Mouse (Mus musculus) forebrain, embryonic 10.5 days (tissue): ENCODE results near the gene Aes. TPM values are rescaled to one million over a fixed set of nuclear protein-coding genes. Genes with fewer than 3 reads are reported as not detected.
A peak's percentile ranks its signal among the peaks of the same experiment; 100 is the strongest.

ENCODE experiments used
- DNase-seq: peaks from one replicate; pipeline ENCODE4 v3.0.0-alpha.2; 2017; ENCODE audit warnings: low spot score; ENCODE audit errors: extremely low spot score
- H3K27ac ChIP-seq: fragments of 300-500 bp; sonication (generic); 2 replicates; pipeline ENCODE4 v1.5.1; 2016; ENCODE audit warnings: mild to moderate bottlenecking
- H3K27me3 ChIP-seq: fragments of 300-500 bp; sonication (generic); 2 replicates; pipeline ENCODE4 v1.6.1; 2016; ENCODE audit warnings: mild to moderate bottlenecking; ENCODE audit not compliant: poor library complexity, severe bottlenecking
- H3K36me3 ChIP-seq: fragments of 300-500 bp; sonication (generic); replicated peaks from 2 replicates; pipeline ENCODE4 v1.6.1; 2016; ENCODE audit warnings: mild to moderate bottlenecking, moderate library complexity
- H3K4me1 ChIP-seq: fragments of 300-500 bp; sonication (generic); 2 replicates; pipeline ENCODE4 v1.6.1; 2016
- H3K4me3 ChIP-seq: fragments of 300-500 bp; sonication (generic); 2 replicates; pipeline ENCODE4 v1.5.1; 2016; ENCODE audit warnings: mild to moderate bottlenecking, moderate library complexity
- H3K9me3 ChIP-seq: fragments of 300-500 bp; sonication (generic); 2 replicates; pipeline ENCODE4 v1.6.1; 2016; ENCODE audit warnings: mild to moderate bottlenecking, moderate library complexity
- WGBS: fragments of 180-500 bp; shearing (Covaris S2); methylation state at CpG from one replicate; pipeline ENCODE4 v1.1.7; 2016; 5-methylcytosine and 5-hydroxymethylcytosine counted together
- polyA plus RNA-seq: library from polyadenylated mRNA; unstranded; fragments of >200 nt; fragmentation: Nextera tagmentation; extraction: Ambion mirVana; gene quantifications from 2 replicates; pipeline ENCODE4 v1.2.1, GENCODE M21; 2016

Gene Aes
- polyA plus RNA-seq, 1 experiment from 2014 or later: 276 TPM

- Histone ChIP-seq H3K4me1 (peaks cover 48% of the 10 kb centered on the region), H3K27ac (no peak overlapping the region), H3K27me3 (0 out of 2 replicates have a peak, but pooled peaks cover 6% of the 10 kb centered on the region), H3K4me3 (no peak overlapping the region), H3K9me3 (no peaks in the 10 kb centered on the region), H3K36me3 (peaks cover 14% of the 10 kb centered on the region)
- WGBS: 92% methylated on average over 13 of the region's 13 CpGs
- no peak for DNase-seq
Measured at GRCm38 (mm10) chr10:81546788-81547571, 12.3 kb upstream of the Aes start.

GRCm38 (mm10) chr10:81548944-81549343 is 10.3 kb upstream of the Aes start:
- H3K4me3 ChIP-seq: no peak overlapping the region
- peaks cover 4% of the 10 kb centered on the region; the same call in 1 of the 2 replicates for H3K9me3 ChIP-seq
- peaks cover 28% of the 10 kb centered on the region for H3K4me1 ChIP-seq
- H3K27ac ChIP-seq: no peak overlapping the region
- H3K36me3 ChIP-seq: no peaks in the 10 kb centered on the region
- WGBS: 71% methylated on average over 5 of the region's 5 CpGs
- DNase-seq: no peak
- H3K27me3 ChIP-seq: 0 out of 2 replicates have a peak, but pooled peaks cover 6% of the 10 kb centered on the region

GRCm38 (mm10) chr10:81550257-81550656 is 9.0 kb upstream of the Aes start:
- Histone ChIP-seq H3K4me3 (no peak overlapping the region), H3K36me3 (no peaks in the 10 kb centered on the region), H3K9me3 (peaks cover 4% of the 10 kb centered on the region; the same call in 1 of the 2 replicates), H3K27ac (no peak overlapping the region), H3K27me3 (0 out of 2 replicates have a peak, but pooled peaks cover 6% of the 10 kb centered on the region), H3K4me1 (peaks cover 19% of the 10 kb centered on the region)
- 13% methylated on average over 7 of the region's 7 CpGs for WGBS
- DNase-seq: peak; percentile 79

- H3K4me3 ChIP-seq: peak overlapping the region; percentile 0; the same call in 1 of the 2 replicates
Measured at GRCm38 (mm10) chr10:81551597-81552102, 7.6 kb upstream of the Aes start.

GRCm38 (mm10) chr10:81553232-81553631 is 6.1 kb upstream of the Aes start:
- no peak overlapping the region for H3K27ac ChIP-seq
- peaks cover 4% of the 10 kb centered on the region; the same call in 1 of the 2 replicates for H3K9me3 ChIP-seq
- no peak for DNase-seq
- H3K36me3 ChIP-seq: no peaks in the 10 kb centered on the region
- H3K4me1 ChIP-seq: peaks cover 12% of the 10 kb centered on the region
- 86% methylated on average over 5 of the region's 5 CpGs for WGBS
- H3K4me3 ChIP-seq: no peak overlapping the region
- H3K27me3 ChIP-seq: 0 out of 2 replicates have a peak, but pooled peaks cover 6% of the 10 kb centered on the region

More at GRCm38 (mm10) chr10:81551597-81552102, 7.6 kb upstream of the Aes start:
- Histone ChIP-seq H3K9me3 (peaks cover 4% of the 10 kb centered on the region; the same call in 1 of the 2 replicates), H3K27ac (no peak overlapping the region), H3K27me3 (0 out of 2 replicates have a peak, but pooled peaks cover 6% of the 10 kb centered on the region), H3K4me1 (peaks cover 12% of the 10 kb centered on the region), H3K36me3 (no peaks in the 10 kb centered on the region)
- 10% methylated on average over 12 of the region's 12 CpGs for WGBS
- DNase-seq: peak; percentile 69

- no peak for DNase-seq
- WGBS: 88% methylated on average over 6 of the region's 6 CpGs
- Histone ChIP-seq H3K27me3 (peaks cover 4% of the 10 kb centered on the region; the same call in 1 of the 2 replicates), H3K4me3 (no peak overlapping the region), H3K4me1 (peaks cover 16% of the 10 kb centered on the region), H3K9me3 (peaks cover 4% of the 10 kb centered on the region; the same call in 1 of the 2 replicates), H3K36me3 (no peaks in the 10 kb centered on the region), H3K27ac (no peak overlapping the region)
Measured at GRCm38 (mm10) chr10:81553807-81554755, 5.2 kb upstream of the Aes start.

GRCm38 (mm10) chr10:81556282-81556681 is 3.0 kb upstream of the Aes start:
- H3K27ac ChIP-seq: no peak overlapping the region
- WGBS: 73% methylated on average over 3 of the region's 3 CpGs
- DNase-seq: no peak

GRCm38 (mm10) chr10:81557491-81557890 is 1.8 kb upstream of the Aes start:
- no peak for DNase-seq
- Histone ChIP-seq H3K9me3 (peaks cover 4% of the 10 kb centered on the region; the same call in 1 of the 2 replicates), H3K36me3 (peaks cover 16% of the 10 kb centered on the region), H3K4me3 (no peak overlapping the region), H3K4me1 (peaks cover 34% of the 10 kb centered on the region), H3K27ac (no peak overlapping the region), H3K27me3 (peaks cover 25% of the 10 kb centered on the region)
- WGBS: 36% methylated on average over 1 of the region's 1 CpGs

More at GRCm38 (mm10) chr10:81556282-81556681, 3.0 kb upstream of the Aes start:
- H3K9me3 ChIP-seq: peaks cover 4% of the 10 kb centered on the region; the same call in 1 of the 2 replicates
- H3K36me3 ChIP-seq: peaks cover 6% of the 10 kb centered on the region
- peaks cover 32% of the 10 kb centered on the region for H3K4me1 ChIP-seq
- no peak overlapping the region for H3K4me3 ChIP-seq
- H3K27me3 ChIP-seq: peaks cover 13% of the 10 kb centered on the region

GRCm38 (mm10) chr10:81559627-81560539 is 595 bp downstream of the Aes start:
- H3K27me3 ChIP-seq: peaks cover 49% of the 10 kb centered on the region
- DNase-seq: no peak
- peaks cover 58% of the 10 kb centered on the region for H3K4me1 ChIP-seq
- peaks cover 36% of the 10 kb centered on the region for H3K36me3 ChIP-seq
- no peaks in the 10 kb centered on the region for H3K9me3 ChIP-seq
- peak overlapping the region; percentile 99 for H3K27ac ChIP-seq
- peak overlapping the region; percentile 95 for H3K4me3 ChIP-seq
- WGBS: 1% methylated on average over 36 of the region's 36 CpGs

- peaks cover 68% of the 10 kb centered on the region for H3K4me1 ChIP-seq
- DNase-seq: no peak
- peaks cover 46% of the 10 kb centered on the region for H3K36me3 ChIP-seq
- WGBS: 23% methylated on average over 16 of the region's 16 CpGs
- peak overlapping the region; percentile 99 for H3K27ac ChIP-seq
- H3K9me3 ChIP-seq: no peaks in the 10 kb centered on the region
- peaks cover 59% of the 10 kb centered on the region for H3K27me3 ChIP-seq
- peak overlapping the region; percentile 95 for H3K4me3 ChIP-seq
Measured at GRCm38 (mm10) chr10:81560719-81561459, 1.6 kb downstream of the Aes start.

- 83% methylated on average over 6 of the region's 6 CpGs for WGBS
- H3K27me3 ChIP-seq: peaks cover 74% of the 10 kb centered on the region
- H3K4me1 ChIP-seq: peaks cover 82% of the 10 kb centered on the region
- DNase-seq: no peak
- H3K27ac ChIP-seq: no peak overlapping the region
- peak overlapping the region; percentile 3; the same call in 1 of the 2 replicates for H3K4me3 ChIP-seq
- H3K9me3 ChIP-seq: no peaks in the 10 kb centered on the region
- peaks cover 62% of the 10 kb centered on the region for H3K36me3 ChIP-seq
Measured at GRCm38 (mm10) chr10:81562411-81562810, 3.1 kb downstream of the Aes start.
